ENCODE assay signal across 12 mouse cellular contexts in the genomic region with DNA sequence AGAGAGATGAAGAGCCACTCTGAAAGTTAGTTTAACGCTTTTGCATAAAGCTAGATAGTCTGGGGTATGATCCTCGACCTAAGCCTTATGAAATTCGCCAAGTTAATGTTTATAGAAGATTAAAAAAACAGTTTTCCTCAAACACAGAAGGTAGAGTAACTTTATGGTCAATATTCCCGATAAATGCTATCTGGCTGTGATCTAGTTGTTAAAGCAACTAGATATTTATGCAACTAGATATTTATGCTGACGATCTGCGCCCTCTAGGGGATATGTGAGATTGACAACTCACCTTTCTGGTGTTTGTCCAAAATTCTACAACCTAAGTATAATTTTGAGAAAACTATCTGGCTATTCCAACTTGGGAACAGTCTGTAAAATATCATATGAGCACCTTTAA. TPM values are rescaled to one million over a fixed set of nuclear protein-coding genes. Genes with fewer than 3 reads are reported as not detected.
A peak's percentile ranks its signal among the peaks of the same experiment; 100 is the strongest.
DNase-seq lines count a peak whose midpoint lies in the region; ATAC-seq and TF ChIP-seq lines count a peak whose summit lies in the region.
"Had no signal": no experiment of that assay in that cellular context is flagged by ENCODE, and none has a peak within 500 bp of the region (broad histone marks: within the 10 kb centered on the region; RNA-seq: fewer than 3 reads in every experiment).

No protein-coding gene starts in this region.

- TF ChIP-seq CTCF in kidney, postnatal 0 days (IDR thresholded peaks at IDR 0.05; ENCODE audit: low read depth), result peak; percentile 72
- peak; percentile 54 for TF ChIP-seq CTCF in midbrain, postnatal 0 days (IDR thresholded peaks at IDR 0.05)

- no peaks in the 10 kb centered on the region for H3K36me3 ChIP-seq in kidney, postnatal 0 days (ENCODE audit: insufficient read depth, low read length)
- no peaks in the 10 kb centered on the region for H3K36me3 ChIP-seq in midbrain, postnatal 0 days (ENCODE audit: insufficient read depth, low read length)
- H3K36me3 ChIP-seq in midbrain, embryonic 13.5 days, result no peaks in the 10 kb centered on the region
- H3K36me3 ChIP-seq: heart, embryonic 15.5 days; liver, embryonic 13.5 days; neural tube, embryonic 12.5 days had no signal

- no peaks in the 10 kb centered on the region for H3K4me1 ChIP-seq in kidney, postnatal 0 days (replicated peaks; ENCODE audit: insufficient read depth, low read length)
- H3K4me1 ChIP-seq in midbrain, postnatal 0 days (ENCODE audit: insufficient read depth, low read length), result no peaks in the 10 kb centered on the region
- peaks cover 8% of the 10 kb centered on the region for H3K4me1 ChIP-seq in midbrain, embryonic 13.5 days (replicated peaks)

- no peak overlapping the region for H3K27ac ChIP-seq in kidney, postnatal 0 days
- no peak overlapping the region for H3K27ac ChIP-seq in midbrain, postnatal 0 days (ENCODE audit: low read depth, low read length)
- H3K27ac ChIP-seq in midbrain, embryonic 13.5 days, result no peak overlapping the region
- H3K27ac ChIP-seq: heart, embryonic 15.5 days; liver, embryonic 13.5 days; neural tube, embryonic 12.5 days had no signal

- H3K4me3 ChIP-seq in kidney, postnatal 0 days (replicated peaks; ENCODE audit: low read depth, low read length), result no peak overlapping the region
- H3K4me3 ChIP-seq in midbrain, postnatal 0 days (ENCODE audit: low read depth, low read length), result no peak overlapping the region
- no peak overlapping the region for H3K4me3 ChIP-seq in midbrain, embryonic 13.5 days (replicated peaks)
- H3K4me3 ChIP-seq: heart, embryonic 15.5 days; liver, embryonic 13.5 days; neural tube, embryonic 12.5 days had no signal

- no peak for ATAC-seq in CD4-positive, CD25-positive, alpha-beta regulatory T cell, adult 4 months
- no peak for ATAC-seq in kidney, postnatal 0 days (replicated peaks; ENCODE audit: low FRiP score, low read depth)
- ATAC-seq in midbrain, postnatal 0 days (ENCODE audit: low FRiP score), result no peak
- no peak for ATAC-seq in midbrain, embryonic 13.5 days

- H3K9me3 ChIP-seq in kidney, postnatal 0 days (replicated peaks; ENCODE audit: low read length), result no peaks in the 10 kb centered on the region
- no peaks in the 10 kb centered on the region for H3K9me3 ChIP-seq in midbrain, postnatal 0 days (ENCODE audit: low read length)
- no peaks in the 10 kb centered on the region for H3K9me3 ChIP-seq in midbrain, embryonic 13.5 days
- H3K9me3 ChIP-seq: heart, embryonic 15.5 days; liver, embryonic 13.5 days; neural tube, embryonic 12.5 days had no signal

- no peaks in the 10 kb centered on the region for H3K27me3 ChIP-seq in kidney, postnatal 0 days (ENCODE audit: insufficient read depth, low read length)
- no peaks in the 10 kb centered on the region for H3K27me3 ChIP-seq in midbrain, postnatal 0 days (ENCODE audit: insufficient read depth, low read length)
- H3K27me3 ChIP-seq in midbrain, embryonic 13.5 days, result no peaks in the 10 kb centered on the region
- H3K27me3 ChIP-seq: heart, embryonic 15.5 days; liver, embryonic 13.5 days; neural tube, embryonic 12.5 days had no signal

- peak; percentile 77 for DNase-seq in CD4-positive, CD25-positive, alpha-beta regulatory T cell, adult 2 months (ENCODE audit: low read depth, low spot score)
- peak; percentile 56 for DNase-seq in kidney, postnatal 0 days (ENCODE audit: low spot score)
- no peak for DNase-seq in kidney, adult 11 months
- DNase-seq in midbrain, postnatal 0 days (ENCODE audit: low spot score), result no peak
- DNase-seq in lung, postnatal 25 days (ENCODE audit: low spot score), result peak; percentile 44
- no peak for DNase-seq in right cerebral cortex, postnatal 4 days
- DNase-seq: gastrocnemius, postnatal 14 days; liver, embryonic 13.5 days had no signal

- H3K4me2 ChIP-seq in kidney, postnatal 0 days (ENCODE audit: low read length), result no peak overlapping the region
- H3K4me2 ChIP-seq in midbrain, postnatal 0 days (ENCODE audit: low read depth, low read length, poor library complexity, severe bottlenecking), result no peak overlapping the region
- H3K4me2 ChIP-seq in midbrain, embryonic 13.5 days (replicated peaks), result no peak overlapping the region
- H3K4me2 ChIP-seq: heart, embryonic 15.5 days; liver, embryonic 13.5 days; neural tube, embryonic 12.5 days had no signal

- 56% methylated on average over 6 of the region's 6 CpGs for WGBS in kidney, postnatal 0 days
- WGBS in midbrain, postnatal 0 days, result 64% methylated on average over 6 of the region's 6 CpGs
- 73% methylated on average over 6 of the region's 6 CpGs for WGBS in midbrain, embryonic 13.5 days

- H3K9ac ChIP-seq in kidney, postnatal 0 days (ENCODE audit: low read depth, low read length), result no peak overlapping the region
- H3K9ac ChIP-seq in midbrain, postnatal 0 days (replicated peaks; ENCODE audit: low read length, poor library complexity, severe bottlenecking), result no peak overlapping the region
- no peak overlapping the region for H3K9ac ChIP-seq in midbrain, embryonic 13.5 days (replicated peaks)
- H3K9ac ChIP-seq: heart, embryonic 15.5 days; liver, embryonic 13.5 days; neural tube, embryonic 12.5 days had no signal

RNA-seq across cellular contexts. Expression of a gene that starts 33.3 kb away (rescaled TPM):
- polyA plus RNA-seq in CD4-positive, CD25-positive, alpha-beta regulatory T cell, adult 4 months (2017; shearing (Covaris generic)), result 100 to 1,000 TPM; 220 to 231 TPM
- not detected in 2 replicates for polyA plus RNA-seq in kidney, postnatal 0 days (2015; fragmentation: Nextera tagmentation; extraction: Ambion mirVana)
- not detected in 2 replicates for total RNA-seq in midbrain, postnatal 0 days (2014; rRNA removed)
- not detected in 2 replicates for polyA plus RNA-seq in midbrain, postnatal 0 days (2015; fragmentation: Nextera tagmentation; extraction: Ambion mirVana)
- not detected in 2 replicates for polyA plus RNA-seq in midbrain, embryonic 13.5 days (2015; fragmentation: Nextera tagmentation; extraction: Ambion mirVana)
- total RNA-seq: gastrocnemius, postnatal 14 days had no signal
- polyA plus RNA-seq: neural tube, embryonic 12.5 days had no signal

Comparison
In these comparisons a context has a peak if more than half of its experiments do, and no peak if none do; other contexts are left out.
1. DNase-seq: peak in CD4-positive, CD25-positive, alpha-beta regulatory T cell, adult 2 months (single experiment), kidney, postnatal 0 days (single experiment) and lung, postnatal 25 days (single experiment); none in kidney, adult 11 months (single experiment), midbrain, postnatal 0 days (single experiment) and right cerebral cortex, postnatal 4 days (single experiment).
2. RNA of a gene that starts 33.3 kb away (polyA plus RNA-seq): 220 to 231 TPM in CD4-positive, CD25-positive, alpha-beta regulatory T cell, adult 4 months; not detected in kidney, postnatal 0 days, not detected in midbrain, postnatal 0 days and not detected in midbrain, embryonic 13.5 days; every median in the first group is over 100 times any median in the second.